8 mouse cellular contexts compared by ENCODE assay signal in genomic region chr6:117825369-117825768, GRCm38 (mm10). TPM values are rescaled to one million over a fixed set of nuclear protein-coding genes. Genes with fewer than 3 reads are reported as not detected.
DNase-seq lines count a peak whose midpoint lies in the region; ATAC-seq and TF ChIP-seq lines count a peak whose summit lies in the region.

No protein-coding gene starts in this region.

- DNase-seq in CH12.LX (ENCODE audit: extremely low read depth) = peak; percentile 68
- peak; percentile 80 for DNase-seq in ZHBTc4 (ENCODE audit: low read depth, low spot score)
- peak; percentile 69 to 73 for DNase-seq in cerebellum, postnatal 36 days
- peak; percentile 58 for DNase-seq in gastrocnemius, postnatal 14 days
- DNase-seq in kidney, adult 18-20 months = peak; percentile 61
- DNase-seq in liver, embryonic 14.5 days (ENCODE audit: low read depth in 3 of 3, low spot score in 3 of 3) = no peak
- DNase-seq in urinary bladder, postnatal 14 days (ENCODE audit: low spot score) = peak; percentile 70

- no peak overlapping the region for H3K9ac ChIP-seq in CH12.LX (ENCODE audit: insufficient read depth, low read depth)
- H3K9ac ChIP-seq in liver, embryonic 14.5 days (replicated peaks) = no peak overlapping the region
- no peak overlapping the region for H3K9ac ChIP-seq in neural tube, embryonic 13.5 days

- 13% methylated on average over 4 of the region's 4 CpGs for whole genome bisulfite sequencing in liver, embryonic 14.5 days (ENCODE audit: insufficient replicate concordance)
- WGBS in neural tube, embryonic 13.5 days = 13% methylated on average over 4 of the region's 4 CpGs

- ATAC-seq in liver, embryonic 14.5 days (ENCODE audit: insufficient read depth) = no peak
- ATAC-seq in neural tube, embryonic 13.5 days (ENCODE audit: low read depth) = peak; percentile 71

- TF ChIP-seq EP300 in CH12.LX (IDR thresholded peaks at IDR 0.05; ENCODE audit: low read length) = no peak
- no peak for TF ChIP-seq EP300 in liver, embryonic 14.5 days (IDR thresholded peaks at IDR 0.05; ENCODE audit: low read depth)

- H3K36me3 ChIP-seq in CH12.LX (replicated peaks in 1 of 2; ENCODE audit: control insufficient read depth in 1 of 2, insufficient read depth in 1 of 2, low read length in 1 of 2) = no peaks in the 10 kb centered on the region
- H3K36me3 ChIP-seq in liver, embryonic 14.5 days (replicated peaks; ENCODE audit: control insufficient read depth, insufficient read depth, low read depth) = no peaks in the 10 kb centered on the region
- H3K36me3 ChIP-seq in neural tube, embryonic 13.5 days = no peaks in the 10 kb centered on the region

- dilution Hi-C loops in CH12.LX (cut with MboI; ENCODE audit: extremely low pct_ligation_motif_present, extremely low pct_unique_long_range_greater_than_20kb, low sequenced_read_pairs) = no loop called here

- no peaks in the 10 kb centered on the region for H3K79me2 ChIP-seq in CH12.LX (replicated peaks; ENCODE audit: control insufficient read depth, extremely low read depth, insufficient read depth, poor library complexity, severe bottlenecking)

- peak; percentile 39 to 90; a peak in 3 of 4 replicates for TF ChIP-seq CTCF in CH12.LX (conservative IDR thresholded peaks at IDR 0.05 in 1 of 2, IDR thresholded peaks at IDR 0.05 in 1 of 2; ENCODE audit: low read depth in 2 of 2, low read length in 2 of 2)
- peak; percentile 79 for TF ChIP-seq CTCF in liver, embryonic 14.5 days (IDR thresholded peaks at IDR 0.05; ENCODE audit: low read depth)

- H3K4me1 ChIP-seq in CH12.LX (ENCODE audit: control insufficient read depth in 1 of 2, insufficient read depth in 2 of 2) = no peaks in the 10 kb centered on the region
- H3K4me1 ChIP-seq in liver, embryonic 14.5 days (replicated peaks; ENCODE audit: control insufficient read depth in 2 of 2, insufficient read depth in 2 of 2, low read length in 1 of 2) = peaks cover 0 to 5% of the 10 kb centered on the region in 2 experiments; a peak in 1 of 4 replicates
- no peaks in the 10 kb centered on the region for H3K4me1 ChIP-seq in neural tube, embryonic 13.5 days (replicated peaks)

- peak; percentile 90 for TF ChIP-seq RAD21 in CH12.LX (IDR thresholded peaks at IDR 0.05; ENCODE audit: low read depth, low read length)

- H3K4me3 ChIP-seq in CH12.LX (replicated peaks in 1 of 3; ENCODE audit: low read depth in 2 of 3, low read length in 2 of 3, poor library complexity in 1 of 3) = no peak overlapping the region
- H3K4me3 ChIP-seq in liver, embryonic 14.5 days (ENCODE audit: insufficient read depth in 1 of 2, low read depth in 2 of 2, low read length in 2 of 2) = no peak overlapping the region
- no peak overlapping the region for H3K4me3 ChIP-seq in neural tube, embryonic 13.5 days

- in situ Hi-C loops in CH12.LX (cut with MboI; ENCODE audit: low pct_ligation_motif_present, low pct_unique_long_range_greater_than_20kb, low sequenced_read_pairs) = loop anchor here (10.0 kb wide), 2 partner anchors 151 to 651 kb away; no protein-coding TSS in a partner anchor

- no peak for TF ChIP-seq POLR2A in CH12.LX (IDR thresholded peaks at IDR 0.05; ENCODE audit: low read depth, low read length)

- H3K4me2 ChIP-seq in CH12.LX (ENCODE audit: insufficient read depth, low read depth, poor library complexity, severe bottlenecking) = no peak overlapping the region
- H3K4me2 ChIP-seq in liver, embryonic 14.5 days (ENCODE audit: low read depth) = no peak overlapping the region
- H3K4me2 ChIP-seq in neural tube, embryonic 13.5 days = no peak overlapping the region

- no peaks in the 10 kb centered on the region for H3K9me3 ChIP-seq in CH12.LX (replicated peaks; ENCODE audit: low read length)
- no peaks in the 10 kb centered on the region for H3K9me3 ChIP-seq in liver, embryonic 14.5 days (ENCODE audit: control insufficient read depth, low read length)
- no peaks in the 10 kb centered on the region for H3K9me3 ChIP-seq in neural tube, embryonic 13.5 days

- intact Hi-C loops in gastrocnemius, postnatal 14 days (cut with DNase I; ENCODE audit: low total_unique reads) = loop anchor here (5.0 to 10.0 kb wide), 3 partner anchors 151 to 1051 kb away; partner anchors contain the start of gene Cxcl12

- H3K27me3 ChIP-seq in CH12.LX (replicated peaks) = peaks cover 74% of the 10 kb centered on the region
- H3K27me3 ChIP-seq in liver, embryonic 14.5 days (ENCODE audit: control insufficient read depth, insufficient read depth, low read length) = no peaks in the 10 kb centered on the region
- H3K27me3 ChIP-seq in neural tube, embryonic 13.5 days = peaks cover 20% of the 10 kb centered on the region

- H3K27ac ChIP-seq in CH12.LX (ENCODE audit: insufficient read depth, low read depth) = no peak overlapping the region
- H3K27ac ChIP-seq in liver, embryonic 14.5 days = no peak overlapping the region
- H3K27ac ChIP-seq in neural tube, embryonic 13.5 days (replicated peaks) = no peak overlapping the region

TF ChIP-seq in CH12.LX, 34 proteins besides CTCF, POLR2A, EP300 and RAD21:
- TF ChIP-seq E2F4 (IDR thresholded peaks at IDR 0.05; ENCODE audit: insufficient replicate concordance, low read depth, low read length) (no peak), SMC3 (IDR thresholded peaks at IDR 0.05; ENCODE audit: low read depth, low read length) (peak; percentile 72)
TF ChIP-seq in CH12.LX: peak in this region for 1.

RNA-seq across cellular contexts. Expression of gene Zfp637, which starts 15.6 kb away (rescaled TPM):
- total RNA-seq in CH12.LX (2012; rRNA removed) (19.7 and 21.7 TPM in 2 replicates), CH12.LX (2014; rRNA removed) (18.7 and 21.3 TPM in 2 replicates)
- 11.9 and 12.5 TPM in 2 replicates for polyA plus RNA-seq in CH12.LX (2012; ENCODE audit: insufficient read length, low read depth)
- total RNA-seq in gastrocnemius, postnatal 14 days (2021) = 10 to 100 TPM; 27.5 to 30.9 TPM
- 13.5 and 15.0 TPM in 2 replicates for polyA plus RNA-seq in liver, embryonic 14.5 days (2012; rRNA removed)
- polyA plus RNA-seq in liver, embryonic 14.5 days (2014; fragmentation: Nextera tagmentation; extraction: Ambion mirVana) = 30.3 and 32.4 TPM in 2 replicates
- 140 and 143 TPM in 2 replicates for polyA plus RNA-seq in neural tube, embryonic 13.5 days (2015; fragmentation: Nextera tagmentation; extraction: Ambion mirVana)

RNA-seq across cellular contexts. Expression of gene Zfp239, which starts 36.5 kb away (rescaled TPM):
- total RNA-seq in CH12.LX (2012; rRNA removed) = 13.1 and 16.2 TPM in 2 replicates
- total RNA-seq in CH12.LX (2014; rRNA removed) = 19.6 and 20.4 TPM in 2 replicates
- polyA plus RNA-seq in CH12.LX (2012; ENCODE audit: insufficient read length, low read depth) = 15.1 and 16.6 TPM in 2 replicates
- under 1 TPM; 0.40 to 0.51 TPM for total RNA-seq in gastrocnemius, postnatal 14 days (2021)
- 1.2 and 2.0 TPM in 2 replicates for polyA plus RNA-seq in liver, embryonic 14.5 days (2012; rRNA removed)
- 2.9 and 3.5 TPM in 2 replicates for polyA plus RNA-seq in liver, embryonic 14.5 days (2014; fragmentation: Nextera tagmentation; extraction: Ambion mirVana)
- polyA plus RNA-seq in neural tube, embryonic 13.5 days (2015; fragmentation: Nextera tagmentation; extraction: Ambion mirVana) = 12.2 and 12.4 TPM in 2 replicates

Comparison
In these comparisons a context has a peak if more than half of its experiments do, and no peak if none do; other contexts are left out.
1. DNase-seq: peak in CH12.LX (single experiment), ZHBTc4 (single experiment), cerebellum, postnatal 36 days (2 of 2), gastrocnemius, postnatal 14 days (single experiment), kidney, adult 18-20 months (single experiment) and urinary bladder, postnatal 14 days (single experiment); none in liver, embryonic 14.5 days (0 of 3).